In the genomic region with DNA sequence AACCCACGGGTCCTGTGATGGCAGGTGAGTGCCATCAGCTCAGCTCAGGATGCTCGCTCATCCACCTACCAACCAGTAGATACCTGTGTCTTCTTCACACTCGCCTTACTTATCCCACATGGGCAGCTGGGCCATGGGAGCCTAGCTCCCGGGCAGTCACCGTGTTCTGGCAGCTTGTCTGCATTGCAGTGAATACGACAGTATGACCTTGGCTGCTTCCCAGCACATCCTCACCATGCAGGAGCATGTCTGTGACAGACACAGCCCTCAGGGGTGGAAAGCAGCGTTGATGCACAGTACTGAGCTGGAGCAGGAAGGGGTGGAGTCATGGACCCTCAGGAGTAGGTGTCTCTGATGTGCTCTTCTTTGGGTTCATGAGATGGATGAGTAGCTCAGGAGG, we compare ENCODE assay signal across 17 mouse cellular contexts. TPM values are rescaled to one million over a fixed set of nuclear protein-coding genes. Genes with fewer than 3 reads are reported as not detected.
DNase-seq lines count a peak whose midpoint lies in the region.
"Had no signal": no experiment of that assay in that cellular context is flagged by ENCODE, and none has a peak within 500 bp of the region (broad histone marks: within the 10 kb centered on the region; RNA-seq: fewer than 3 reads in every experiment).

No protein-coding gene starts in this region.

- peak; percentile 73 for DNase-seq in adrenal gland, postnatal 10 days
- DNase-seq in adrenal gland, adult 18-20 months (ENCODE audit: low spot score in 2 of 2), result no peak
- DNase-seq in heart, postnatal 4 days, result peak; percentile 37
- no peak for DNase-seq in heart, adult 9 months (ENCODE audit: low spot score in 2 of 2)
- peak; percentile 29 for DNase-seq in retina, postnatal 1 day
- DNase-seq in retina, embryonic 14.5 days (ENCODE audit: low spot score), result no peak
- no peak for DNase-seq in lung, postnatal 25 days (ENCODE audit: low spot score)
- DNase-seq: cerebellum, adult 11 months; gastrocnemius, postnatal 25 days; kidney, adult 18-20 months; kidney, postnatal 25 days; right cerebral cortex, postnatal 14 days; thymus, postnatal 4 days had no signal

RNA-seq across cellular contexts. Expression of a gene that starts 5.7 kb away (rescaled TPM):
- 100 to 1,000 TPM in 1 of 2 experiments, 10 to 100 TPM in 1; 97.4 to 118 TPM for total RNA-seq in adrenal gland, postnatal 10 days (2021)
- 100 to 1,000 TPM; 141 to 234 TPM for total RNA-seq in adrenal gland, adult 18-20 months (2021)
- total RNA-seq in heart, postnatal 4 days (2021), result 10 to 100 TPM; 77.0 to 80.3 TPM

RNA-seq across cellular contexts. Expression of a gene that starts 8.0 kb away (rescaled TPM):
- under 1 TPM; 0.82 to 0.84 TPM for total RNA-seq in adrenal gland, postnatal 10 days (2021)
- 1 to 10 TPM in 1 of 2 experiments, under 1 TPM in 1; 0.64 to 1.0 TPM for total RNA-seq in adrenal gland, adult 18-20 months (2021)
- total RNA-seq in heart, postnatal 4 days (2021), result not detected
- total RNA-seq: layer of hippocampus, postnatal 10 days; megakaryocyte-erythroid progenitor cell, adult 5-6 weeks had no signal

RNA-seq across cellular contexts. Expression of a gene that starts 15.8 kb away (rescaled TPM):
- 1 to 10 TPM; 1.7 to 3.5 TPM for total RNA-seq in adrenal gland, postnatal 10 days (2021)
- total RNA-seq in adrenal gland, adult 18-20 months (2021), result 1 to 10 TPM; 3.6 to 7.4 TPM
- total RNA-seq in heart, postnatal 4 days (2021), result not detected
- total RNA-seq: gastrocnemius, postnatal 25 days; hematopoietic stem cell, adult 5-6 weeks; layer of hippocampus, postnatal 10 days; left cerebral cortex, postnatal 36 days; megakaryocyte-erythroid progenitor cell, adult 5-6 weeks had no signal

RNA-seq across cellular contexts. Expression of a gene that starts 17.6 kb away (rescaled TPM):
- total RNA-seq in adrenal gland, postnatal 10 days (2021), result 100 to 1,000 TPM; 233 to 245 TPM
- 100 to 1,000 TPM; 122 to 137 TPM for total RNA-seq in adrenal gland, adult 18-20 months (2021)
- total RNA-seq in heart, postnatal 4 days (2021), result 10 to 100 TPM; 92.0 to 95.5 TPM

RNA-seq across cellular contexts. Expression of a gene that starts 23.0 kb away (rescaled TPM):
- total RNA-seq in adrenal gland, postnatal 10 days (2021), result 1 to 10 TPM; 3.9 to 4.2 TPM
- 1 to 10 TPM; 2.9 to 3.5 TPM for total RNA-seq in adrenal gland, adult 18-20 months (2021)
- total RNA-seq in heart, postnatal 4 days (2021), result 1 to 10 TPM; 1.3 to 2.3 TPM

Comparison
In these comparisons a context has a peak if more than half of its experiments do, and no peak if none do; other contexts are left out.
1. DNase-seq: peak in adrenal gland, postnatal 10 days (single experiment), heart, postnatal 4 days (single experiment) and retina, postnatal 1 day (single experiment); none in adrenal gland, adult 18-20 months (0 of 2), heart, adult 9 months (0 of 2), retina, embryonic 14.5 days (single experiment) and lung, postnatal 25 days (single experiment).